Mouse (Mus musculus): ENCODE results near the gene Gp1bb. TPM values are rescaled to one million over a fixed set of nuclear protein-coding genes. Genes with fewer than 3 reads are reported as not detected.

Gp1bb gene
- total and polyA plus RNA-seq, 3 experiments: 0.14 to 0.35 TPM; not detected in 1

GRCm38 (mm10) chr16:18625097-18625496 is 2.9 kb upstream of the Gp1bb start:
- no peak overlapping the region for H3K27ac ChIP-seq (ENCODE audit: control insufficient read depth, low read depth, low read length)
- H3K36me3 ChIP-seq (ENCODE audit: control insufficient read depth in 1 of 2, insufficient read depth in 2 of 2, low read length in 2 of 2): peaks cover 0 to 5% of the 10 kb centered on the region in 2 experiments; a peak in 2 of 4 replicates
- TF ChIP-seq MAZ (IDR thresholded peaks at IDR 0.05; ENCODE audit: low read depth, low read length) (no peak), ZKSCAN1 (IDR thresholded peaks at IDR 0.05; ENCODE audit: low read depth, low read length) (no peak), USF1 (IDR thresholded peaks at IDR 0.05; ENCODE audit: low read depth, low read length) (no peak), POLR2AphosphoS5 (IDR thresholded peaks at IDR 0.05; ENCODE audit: borderline replicate concordance, low read depth, low read length) (no peak), RAD21 (IDR thresholded peaks at IDR 0.05; ENCODE audit: low read depth, low read length) (no peak), NELFE (IDR thresholded peaks at IDR 0.05; ENCODE audit: low read depth, low read length) (no peak), MEF2A (IDR thresholded peaks at IDR 0.05; ENCODE audit: extremely low read depth, insufficient replicate concordance, low read depth, low read length, poor library complexity, severe bottlenecking) (no peak), SMC3 (IDR thresholded peaks at IDR 0.05; ENCODE audit: low read depth, low read length) (no peak), TAL1 (IDR thresholded peaks at IDR 0.05; ENCODE audit: low read length) (no peak), UBTF (IDR thresholded peaks at IDR 0.05; ENCODE audit: borderline replicate concordance, insufficient read depth, low read depth, low read length) (no peak), KAT2A (conservative IDR thresholded peaks at IDR 0.05; ENCODE audit: low read depth, low read length) (no peak), POLR2A (IDR thresholded peaks at IDR 0.05; ENCODE audit: control insufficient read depth in 1 of 2, insufficient read depth in 1 of 2, low read depth in 1 of 2, low read length in 2 of 2, poor library complexity in 1 of 2) (no peak), HCFC1 (IDR thresholded peaks at IDR 0.05; ENCODE audit: low read depth, low read length) (no peak), RCOR1 (IDR thresholded peaks at IDR 0.05; ENCODE audit: low read depth, low read length) (no peak), CTCF (IDR thresholded peaks at IDR 0.05 in 2 of 3, conservative IDR thresholded peaks at IDR 0.05 in 1 of 3; ENCODE audit: control insufficient read depth in 1 of 3, insufficient read depth in 1 of 3, low read depth in 2 of 3, low read length in 3 of 3, poor library complexity in 1 of 3, severe bottlenecking in 1 of 3) (no peak), E2F4 (IDR thresholded peaks at IDR 0.05; ENCODE audit: borderline replicate concordance, low read depth, low read length) (no peak)
- peaks cover under 1 to 11% of the 10 kb centered on the region in 2 experiments for H3K4me1 ChIP-seq (ENCODE audit: control insufficient read depth in 1 of 2, insufficient read depth in 2 of 2, low read length in 2 of 2)
- no peak overlapping the region for H3K9ac ChIP-seq (ENCODE audit: control insufficient read depth, low read depth, low read length, poor library complexity, severe bottlenecking)
- no peaks in the 10 kb centered on the region for H3K27me3 ChIP-seq (ENCODE audit: control insufficient read depth in 1 of 2, insufficient read depth in 2 of 2, low read length in 2 of 2)
- DNase-seq (ENCODE audit: low read depth, low spot score): no peak
- H3K4me3 ChIP-seq (ENCODE audit: control insufficient read depth in 1 of 2, insufficient read depth in 1 of 2, low read depth in 2 of 2, low read length in 2 of 2): no peak overlapping the region
- H3K9me3 ChIP-seq (replicated peaks; ENCODE audit: insufficient read depth, low read length): no peaks in the 10 kb centered on the region
- peaks cover 1% of the 10 kb centered on the region; the same call in 1 of the 2 replicates for H3K79me2 ChIP-seq (ENCODE audit: control insufficient read depth, insufficient read depth, low read length, poor library complexity)

- H3K27ac ChIP-seq (ENCODE audit: control insufficient read depth, low read depth, low read length): no peak overlapping the region
- TF ChIP-seq ELF1 (IDR thresholded peaks at IDR 0.05; ENCODE audit: low read depth, low read length): no peak
- TF ChIP-seq CHD2 (IDR thresholded peaks at IDR 0.05; ENCODE audit: low read length): no peak
- DNase-seq (ENCODE audit: low read depth, low spot score): no peak
- H3K4me1 ChIP-seq (ENCODE audit: control insufficient read depth in 1 of 2, insufficient read depth in 2 of 2, low read length in 2 of 2): peaks cover 0 to 9% of the 10 kb centered on the region in 2 experiments; a peak in 2 of 4 replicates
- no peak overlapping the region for H3K9ac ChIP-seq (ENCODE audit: control insufficient read depth, low read depth, low read length, poor library complexity, severe bottlenecking)
- H3K27me3 ChIP-seq (ENCODE audit: control insufficient read depth in 1 of 2, insufficient read depth in 2 of 2, low read length in 2 of 2): no peaks in the 10 kb centered on the region
- H3K4me3 ChIP-seq (ENCODE audit: control insufficient read depth in 1 of 2, insufficient read depth in 1 of 2, low read depth in 2 of 2, low read length in 2 of 2): no peak overlapping the region
- peaks cover 0 to 5% of the 10 kb centered on the region in 2 experiments; a peak in 2 of 4 replicates for H3K36me3 ChIP-seq (ENCODE audit: control insufficient read depth in 1 of 2, insufficient read depth in 2 of 2, low read length in 2 of 2)
- no peaks in the 10 kb centered on the region for H3K9me3 ChIP-seq (replicated peaks; ENCODE audit: insufficient read depth, low read length)
- H3K79me2 ChIP-seq (ENCODE audit: control insufficient read depth, insufficient read depth, low read length, poor library complexity): peaks cover 1% of the 10 kb centered on the region; the same call in 1 of the 2 replicates
Measured at GRCm38 (mm10) chr16:18624641-18625040, 2.4 kb upstream of the Gp1bb start.
